Mouse (Mus musculus): Measurements from ENCODE around the gene Sh3rf3. TPM values are rescaled to one million over a fixed set of nuclear protein-coding genes. Genes with fewer than 3 reads are reported as not detected.
"Not testable (repeated sequence)": the region's sequence is repeated elsewhere in the genome, so short reads cannot be mapped to it uniquely, and the experiment has no call there.

The Sh3rf3 gene
- polyA plus RNA-seq, 1 experiment: 6.0 TPM

DNA sequence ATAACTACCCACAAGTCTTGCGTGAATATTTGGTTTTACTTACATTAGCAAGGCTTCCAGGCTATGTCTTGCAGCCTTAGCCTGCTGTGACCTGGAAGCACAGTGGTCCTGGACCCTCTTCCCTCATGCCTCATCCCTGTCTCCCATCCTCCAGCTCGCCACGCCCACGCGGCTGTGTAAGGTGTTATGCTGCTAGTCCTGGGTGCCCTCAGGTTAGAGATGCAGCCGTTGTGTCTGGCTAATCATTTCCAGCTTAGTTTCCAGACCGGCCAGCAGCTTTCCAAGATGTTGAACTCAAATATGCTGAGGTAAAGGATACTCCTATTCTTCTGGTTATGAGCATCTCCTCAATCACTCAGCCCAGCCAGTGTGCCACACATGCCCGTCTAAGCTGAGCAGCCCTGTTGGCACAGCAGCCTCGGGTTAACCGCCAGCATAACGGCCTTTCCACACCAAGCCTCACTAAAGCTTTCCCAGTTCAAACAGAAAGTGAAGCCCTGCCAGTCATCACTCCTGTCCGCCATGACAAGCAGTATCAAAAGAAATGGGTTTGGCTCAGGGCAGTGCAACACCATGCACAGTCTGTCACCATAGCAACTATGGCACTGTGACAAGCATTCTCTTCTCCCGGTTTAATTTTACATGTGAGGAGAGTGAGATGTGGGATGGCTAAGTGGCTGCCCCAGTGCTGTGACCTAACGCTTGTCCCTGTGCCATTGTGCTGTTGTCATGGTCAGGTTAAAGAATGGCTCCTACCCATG, 276.9 kb downstream of the Sh3rf3 start:
- Histone ChIP-seq H3K36me3 (ENCODE audit: control insufficient read depth, insufficient read depth, low read length) (no peaks in the 10 kb centered on the region), H3K27me3 (ENCODE audit: control insufficient read depth, insufficient read depth, low read length) (no peaks in the 10 kb centered on the region), H3K4me3 (ENCODE audit: control insufficient read depth, insufficient read depth, low read length) (no peak overlapping the region), H3K27ac (ENCODE audit: control insufficient read depth, insufficient read depth, low read length) (no peak overlapping the region), H3K4me1 (replicated peaks; ENCODE audit: control insufficient read depth, insufficient read depth, low read length) (no peaks in the 10 kb centered on the region)
- TF ChIP-seq CTCF (IDR thresholded peaks at IDR 0.05; ENCODE audit: borderline replicate concordance, control insufficient read depth, extremely low read depth, insufficient read depth, low read length, poor library complexity) (no peak), POLR2A (IDR thresholded peaks at IDR 0.05; ENCODE audit: control insufficient read depth, extremely low read depth, insufficient read depth, low read length, poor library complexity) (no peak)
- WGBS: 90% methylated on average over 14 of the region's 14 CpGs
- DNase-seq: no peak

DNA sequence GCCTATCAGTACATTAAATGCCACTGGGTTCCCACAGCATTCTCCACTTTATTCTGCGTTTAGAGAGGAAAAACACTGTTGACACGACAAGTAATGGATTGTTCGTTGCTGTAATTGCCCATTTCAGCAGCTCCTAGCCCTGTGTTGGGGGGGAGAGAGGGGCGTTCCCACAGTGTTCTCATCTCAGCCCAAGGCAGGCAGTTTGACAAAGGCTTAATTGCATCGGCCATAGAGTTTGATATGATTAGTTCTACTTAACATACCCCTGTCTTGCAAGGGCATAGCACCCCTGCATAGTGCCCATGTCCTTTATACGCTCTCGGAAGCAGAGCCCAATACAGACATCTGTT, 277.4 kb downstream of the Sh3rf3 start:
- H3K4me1 ChIP-seq (replicated peaks; ENCODE audit: control insufficient read depth, insufficient read depth, low read length): no peaks in the 10 kb centered on the region
- no peak overlapping the region for H3K4me3 ChIP-seq (ENCODE audit: control insufficient read depth, insufficient read depth, low read length)
- TF ChIP-seq POLR2A (IDR thresholded peaks at IDR 0.05; ENCODE audit: control insufficient read depth, extremely low read depth, insufficient read depth, low read length, poor library complexity) (no peak), CTCF (IDR thresholded peaks at IDR 0.05; ENCODE audit: borderline replicate concordance, control insufficient read depth, extremely low read depth, insufficient read depth, low read length, poor library complexity) (no peak)
- no peaks in the 10 kb centered on the region for H3K27me3 ChIP-seq (ENCODE audit: control insufficient read depth, insufficient read depth, low read length)
- WGBS: 86% methylated on average over 7 of the region's 7 CpGs
- H3K36me3 ChIP-seq (ENCODE audit: control insufficient read depth, insufficient read depth, low read length): no peaks in the 10 kb centered on the region
- H3K27ac ChIP-seq (ENCODE audit: control insufficient read depth, insufficient read depth, low read length): no peak overlapping the region
- no peak for DNase-seq

DNA sequence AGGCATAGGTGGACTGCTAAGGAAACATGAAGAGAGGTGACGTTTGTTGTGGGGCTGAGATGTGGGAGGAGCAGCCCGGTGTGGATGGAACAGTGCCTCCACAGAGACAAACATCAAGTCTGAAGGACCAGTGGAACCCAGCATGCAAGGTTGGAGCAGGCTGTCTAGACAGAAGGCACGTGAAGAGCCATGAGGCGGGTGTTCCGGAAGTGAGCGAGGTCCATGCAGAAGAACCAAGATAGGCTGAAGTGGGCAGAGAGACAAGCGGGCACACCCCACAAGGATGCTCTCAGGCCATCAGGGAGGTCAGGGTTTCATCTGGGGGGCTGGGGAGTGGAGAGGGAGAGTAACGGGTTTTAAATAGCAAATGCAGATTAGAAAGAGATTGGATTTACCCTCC, 278.4 kb downstream of the Sh3rf3 start:
- no peaks in the 10 kb centered on the region for H3K4me1 ChIP-seq (replicated peaks; ENCODE audit: control insufficient read depth, insufficient read depth, low read length)
- H3K27me3 ChIP-seq (ENCODE audit: control insufficient read depth, insufficient read depth, low read length): no peaks in the 10 kb centered on the region
- no peak for DNase-seq
- H3K4me3 ChIP-seq (ENCODE audit: control insufficient read depth, insufficient read depth, low read length): no peak overlapping the region
- H3K36me3 ChIP-seq (ENCODE audit: control insufficient read depth, insufficient read depth, low read length): no peaks in the 10 kb centered on the region
- 91% methylated on average over 8 of the region's 8 CpGs for WGBS
- TF ChIP-seq CTCF (IDR thresholded peaks at IDR 0.05; ENCODE audit: borderline replicate concordance, control insufficient read depth, extremely low read depth, insufficient read depth, low read length, poor library complexity): no peak
- TF ChIP-seq POLR2A (IDR thresholded peaks at IDR 0.05; ENCODE audit: control insufficient read depth, extremely low read depth, insufficient read depth, low read length, poor library complexity): no peak
- H3K27ac ChIP-seq (ENCODE audit: control insufficient read depth, insufficient read depth, low read length): no peak overlapping the region

DNA sequence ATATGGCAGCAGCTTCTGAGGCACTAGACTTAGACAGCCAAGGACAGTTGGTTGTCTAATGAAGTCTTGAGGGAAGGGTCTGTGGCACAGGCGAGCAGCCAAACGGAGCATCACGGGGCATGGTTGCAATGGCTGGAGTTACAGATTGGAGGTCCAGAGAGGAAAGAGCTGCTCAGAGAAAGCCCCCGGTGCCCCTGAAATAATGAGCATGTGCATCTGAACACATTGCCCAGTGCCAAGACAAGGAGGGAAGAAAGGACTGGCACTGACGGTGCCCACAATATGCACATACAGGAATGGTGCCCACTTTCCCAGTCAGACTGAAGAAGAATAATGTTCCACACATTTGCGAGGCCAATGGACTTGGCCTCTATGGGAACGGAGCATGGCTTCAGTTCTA, 278.8 kb downstream of the Sh3rf3 start:
- H3K36me3 ChIP-seq (ENCODE audit: control insufficient read depth, insufficient read depth, low read length): no peaks in the 10 kb centered on the region
- no peak overlapping the region for H3K4me3 ChIP-seq (ENCODE audit: control insufficient read depth, insufficient read depth, low read length)
- TF ChIP-seq POLR2A (IDR thresholded peaks at IDR 0.05; ENCODE audit: control insufficient read depth, extremely low read depth, insufficient read depth, low read length, poor library complexity) (no peak), CTCF (IDR thresholded peaks at IDR 0.05; ENCODE audit: borderline replicate concordance, control insufficient read depth, extremely low read depth, insufficient read depth, low read length, poor library complexity) (no peak)
- H3K27ac ChIP-seq (ENCODE audit: control insufficient read depth, insufficient read depth, low read length): no peak overlapping the region
- WGBS: 96% methylated on average over 7 of the region's 7 CpGs
- DNase-seq: no peak
- no peaks in the 10 kb centered on the region for H3K4me1 ChIP-seq (replicated peaks; ENCODE audit: control insufficient read depth, insufficient read depth, low read length)
- no peaks in the 10 kb centered on the region for H3K27me3 ChIP-seq (ENCODE audit: control insufficient read depth, insufficient read depth, low read length)

DNA sequence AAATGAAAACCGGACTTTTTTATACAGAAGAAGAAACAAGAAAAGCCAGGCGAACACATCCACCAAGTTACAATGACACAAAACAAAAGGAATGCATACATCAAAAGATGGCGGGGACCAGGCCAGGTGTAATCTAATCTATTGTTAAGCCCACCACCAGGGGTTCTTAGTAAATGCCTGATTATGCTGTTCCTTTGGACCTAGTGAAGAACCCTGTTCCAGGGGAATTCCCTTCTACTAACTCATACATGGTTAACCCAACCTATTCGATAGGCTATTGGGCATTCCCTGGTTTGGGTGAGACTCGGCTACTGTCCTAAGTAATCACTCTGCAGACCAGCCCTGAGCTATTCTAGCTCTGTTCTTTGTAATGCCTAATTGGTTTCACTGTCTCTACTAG, 289.9 kb downstream of the Sh3rf3 start:
- not testable (repeated sequence) for H3K36me3 ChIP-seq (ENCODE audit: control insufficient read depth, insufficient read depth, low read length); H3K27me3 ChIP-seq (ENCODE audit: control insufficient read depth, insufficient read depth, low read length); DNase-seq; H3K4me1 ChIP-seq (replicated peaks; ENCODE audit: control insufficient read depth, insufficient read depth, low read length); H3K27ac ChIP-seq (ENCODE audit: control insufficient read depth, insufficient read depth, low read length); H3K4me3 ChIP-seq (ENCODE audit: control insufficient read depth, insufficient read depth, low read length)
- 99% methylated on average over 5 of the region's 5 CpGs for WGBS

DNA sequence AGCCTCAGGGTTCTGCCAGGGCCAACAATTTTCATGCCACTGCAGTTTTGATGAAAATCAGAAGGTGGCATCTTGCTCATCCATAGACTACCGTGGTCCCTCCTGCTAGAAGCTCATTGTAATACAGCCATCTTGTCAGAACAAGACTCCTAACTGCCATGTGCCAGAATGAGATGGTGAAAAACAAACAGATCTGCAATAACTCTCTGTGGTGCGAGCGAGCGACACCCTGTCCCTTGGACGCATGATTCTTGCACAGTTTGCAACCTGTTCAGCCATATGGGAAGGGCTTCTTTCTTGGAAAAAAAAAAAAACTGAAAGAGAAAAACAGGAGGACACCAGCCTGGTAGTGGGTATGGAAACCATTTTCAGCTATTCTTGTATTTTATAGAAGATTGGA, 291.5 kb downstream of the Sh3rf3 start:
- 93% methylated on average over 5 of the region's 5 CpGs for WGBS
- TF ChIP-seq CTCF (IDR thresholded peaks at IDR 0.05; ENCODE audit: borderline replicate concordance, control insufficient read depth, extremely low read depth, insufficient read depth, low read length, poor library complexity) (no peak), POLR2A (IDR thresholded peaks at IDR 0.05; ENCODE audit: control insufficient read depth, extremely low read depth, insufficient read depth, low read length, poor library complexity) (no peak)
- Histone ChIP-seq H3K27me3 (ENCODE audit: control insufficient read depth, insufficient read depth, low read length) (no peaks in the 10 kb centered on the region), H3K4me3 (ENCODE audit: control insufficient read depth, insufficient read depth, low read length) (no peak overlapping the region), H3K4me1 (replicated peaks; ENCODE audit: control insufficient read depth, insufficient read depth, low read length) (no peaks in the 10 kb centered on the region), H3K36me3 (ENCODE audit: control insufficient read depth, insufficient read depth, low read length) (no peaks in the 10 kb centered on the region), H3K27ac (ENCODE audit: control insufficient read depth, insufficient read depth, low read length) (no peak overlapping the region)
- no peak for DNase-seq

DNA sequence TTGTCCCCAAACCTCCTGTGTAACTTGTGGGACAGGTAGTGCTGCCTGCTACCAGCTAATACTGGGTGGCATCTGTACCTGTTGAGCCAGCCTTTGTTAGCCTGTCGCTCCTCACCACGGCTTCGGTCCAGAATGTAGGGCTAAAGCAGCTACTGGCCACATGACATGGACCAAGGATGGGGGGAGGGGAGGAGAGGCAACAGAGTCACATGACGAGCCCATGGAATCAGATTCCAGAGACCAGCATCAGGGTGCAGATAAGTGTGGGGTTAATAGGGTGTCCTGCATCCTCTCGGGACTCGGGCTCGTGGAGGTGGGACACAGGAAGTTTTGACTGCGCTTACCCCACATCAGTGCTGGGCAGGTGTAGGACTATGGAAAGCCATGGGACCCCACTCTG, 292.7 kb downstream of the Sh3rf3 start:
- Histone ChIP-seq H3K4me3 (ENCODE audit: control insufficient read depth, insufficient read depth, low read length) (no peak overlapping the region), H3K27me3 (ENCODE audit: control insufficient read depth, insufficient read depth, low read length) (no peaks in the 10 kb centered on the region), H3K36me3 (ENCODE audit: control insufficient read depth, insufficient read depth, low read length) (no peaks in the 10 kb centered on the region), H3K4me1 (replicated peaks; ENCODE audit: control insufficient read depth, insufficient read depth, low read length) (no peaks in the 10 kb centered on the region), H3K27ac (ENCODE audit: control insufficient read depth, insufficient read depth, low read length) (no peak overlapping the region)
- DNase-seq: no peak
- 90% methylated on average over 8 of the region's 8 CpGs for WGBS
- TF ChIP-seq POLR2A (IDR thresholded peaks at IDR 0.05; ENCODE audit: control insufficient read depth, extremely low read depth, insufficient read depth, low read length, poor library complexity) (no peak), CTCF (IDR thresholded peaks at IDR 0.05; ENCODE audit: borderline replicate concordance, control insufficient read depth, extremely low read depth, insufficient read depth, low read length, poor library complexity) (no peak)
